Mouse (Mus musculus) G1E (cell line): ENCODE measurements at regions not wholly inside any gene's neighbourhood (a gene's known extent, or its start where the extent isn't known, plus 50 kb on each side); places are given as distances from the start of the nearest gene placed in this dataset.

ENCODE experiments used
- ATAC-seq: 2 replicates; pipeline ENCODE4 v1.8.0; 2016; ENCODE audit warnings: mild to moderate bottlenecking; ENCODE audit not compliant: insufficient number of reproducible peaks, poor library complexity, low FRiP score, severe bottlenecking; ENCODE audit errors: extremely low read depth
- DNase-seq: peaks from one replicate; pipeline ENCODE4 v3.0.0; 2012; ENCODE audit warnings: low spot score
- H3K27me3 ChIP-seq: 2 replicates; pipeline ENCODE4 v1.6.1; 2012; ENCODE audit warnings: mild to moderate bottlenecking, low read length, inconsistent platforms; ENCODE audit not compliant: insufficient read depth
- H3K36me3 ChIP-seq: replicated peaks from 2 replicates; pipeline ENCODE3; 2012; ENCODE audit warnings: mild to moderate bottlenecking, inconsistent platforms
- H3K4me1 ChIP-seq: 2 replicates; pipeline ENCODE4 v1.6.1; 2012; ENCODE audit warnings: low read depth, low read length, inconsistent platforms, mixed read lengths; ENCODE audit not compliant: insufficient read depth
- H3K4me3 ChIP-seq: 2 replicates; pipeline ENCODE4 v1.5.1; 2012; ENCODE audit warnings: low read depth, mild to moderate bottlenecking, inconsistent platforms, low read length, moderate library complexity, mixed read lengths
- H3K9me3 ChIP-seq: replicated peaks from 2 replicates; pipeline ENCODE4 v1.6.1; 2012; ENCODE audit warnings: inconsistent platforms
- CTCF ChIP-seq: IDR thresholded peaks from 2 replicates; pipeline ENCODE4 v1.5.1; 2012; ENCODE audit warnings: low read depth, low read length, inconsistent platforms, mixed read lengths
- GATA1 ChIP-seq: IDR thresholded peaks from 2 replicates; pipeline ENCODE4 v1.6.1; 2012; ENCODE audit warnings: borderline replicate concordance, low read length, inconsistent platforms, mixed read lengths
- GATA2 ChIP-seq: IDR thresholded peaks from 2 replicates; pipeline ENCODE4 v1.6.1; 2012; ENCODE audit warnings: low read depth, low read length, inconsistent platforms, borderline replicate concordance
- POLR2AphosphoS5 ChIP-seq: IDR thresholded peaks from 2 replicates; pipeline ENCODE4 v1.6.1; 2012; ENCODE audit warnings: low read depth, low read length, inconsistent platforms; ENCODE audit not compliant: insufficient replicate concordance
- TAL1 ChIP-seq: conservative IDR thresholded peaks from 2 replicates; pipeline ENCODE4 v1.6.1; 2012; ENCODE audit warnings: low read depth, low read length, inconsistent platforms, mixed read lengths

- DNase-seq (no peak), ATAC-seq (no peak)
- Histone ChIP-seq H3K4me3 (no peak overlapping the region), H3K4me1 (no peaks in the 10 kb centered on the region), H3K36me3 (no peaks in the 10 kb centered on the region), H3K27me3 (no peaks in the 10 kb centered on the region), H3K9me3 (peaks cover 64% of the 10 kb centered on the region)
- TF ChIP-seq GATA1, result no peak
- TF ChIP-seq TAL1, result no peak
- no peak for TF ChIP-seq POLR2AphosphoS5
- TF ChIP-seq GATA2, result no peak
- no peak for TF ChIP-seq CTCF
These were observed 52.1 kb upstream of the Hmga2 start for GRCm38 (mm10) chr10:120528406-120528805.

GRCm38 (mm10) chr10:120527951-120528350 is 51.7 kb upstream of the Hmga2 start:
- Histone ChIP-seq H3K27me3 (no peaks in the 10 kb centered on the region), H3K9me3 (peaks cover 67% of the 10 kb centered on the region), H3K4me3 (no peak overlapping the region), H3K4me1 (no peaks in the 10 kb centered on the region), H3K36me3 (no peaks in the 10 kb centered on the region)
- DNase-seq, result no peak
- TF ChIP-seq GATA2 (no peak), TAL1 (no peak), CTCF (no peak), POLR2AphosphoS5 (no peak), GATA1 (no peak)
- ATAC-seq, result no peak

GRCm38 (mm10) chr10:120526991-120527390 is 50.7 kb upstream of the Hmga2 start:
- H3K4me1 ChIP-seq, result no peaks in the 10 kb centered on the region
- H3K9me3 ChIP-seq, result peaks cover 73% of the 10 kb centered on the region
- DNase-seq, result no peak
- H3K4me3 ChIP-seq, result no peak overlapping the region
- no peak for ATAC-seq
- H3K27me3 ChIP-seq, result no peaks in the 10 kb centered on the region
- TF ChIP-seq GATA1, result no peak
- TF ChIP-seq TAL1, result no peak
- TF ChIP-seq GATA2, result no peak
- no peak for TF ChIP-seq POLR2AphosphoS5
- TF ChIP-seq CTCF, result no peak
- H3K36me3 ChIP-seq, result no peaks in the 10 kb centered on the region
